Mouse (Mus musculus): ENCODE measurements at regions not wholly inside any gene's neighbourhood (a gene's known extent, or its start where the extent isn't known, plus 50 kb on each side); places are given as distances from the start of the nearest gene placed in this dataset.

GRCm38 (mm10) chr10:98744246-98744645, 170.0 kb upstream of the Atp2b1 start:
- no peak for DNase-seq (ENCODE audit: extremely low spot score in 1 of 2, low spot score in 1 of 2)

- DNase-seq (ENCODE audit: extremely low spot score in 1 of 2, low spot score in 1 of 2): no peak
Measured at GRCm38 (mm10) chr10:98744662-98745061, 169.5 kb upstream of the Atp2b1 start.

DNA sequence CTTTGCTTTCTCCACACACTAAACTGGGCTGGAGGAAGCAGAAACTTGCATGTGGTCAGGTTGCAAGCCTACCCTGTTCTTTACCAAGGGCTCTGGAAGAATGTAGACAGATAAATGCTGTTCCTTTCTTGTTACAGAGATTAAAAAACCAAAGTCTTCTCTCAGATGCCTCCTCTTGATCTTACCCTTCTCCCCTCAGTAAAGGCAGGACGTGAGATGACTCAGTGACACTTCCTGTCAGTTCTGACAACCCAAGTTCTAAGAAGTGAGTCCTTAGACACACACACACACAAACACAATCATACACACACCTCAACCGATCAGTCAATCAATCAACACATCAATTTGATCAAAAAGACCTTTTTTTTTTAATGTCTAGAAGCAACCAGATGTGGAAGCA, 168.8 kb upstream of the Atp2b1 start:
- no peak for DNase-seq (ENCODE audit: extremely low spot score in 1 of 2, low spot score in 1 of 2)

GRCm38 (mm10) chr10:98745861-98746260, 168.3 kb upstream of the Atp2b1 start:
- DNase-seq (ENCODE audit: extremely low spot score in 1 of 2, low spot score in 1 of 2): no peak

- DNase-seq (ENCODE audit: extremely low spot score in 1 of 2, low spot score in 1 of 2): no peak
Measured at GRCm38 (mm10) chr10:98748856-98749583, 165.2 kb upstream of the Atp2b1 start.

- DNase-seq (ENCODE audit: extremely low spot score in 1 of 2, low spot score in 1 of 2): no peak
Measured at GRCm38 (mm10) chr10:98749584-98749947, 164.6 kb upstream of the Atp2b1 start.

- no peak for DNase-seq (ENCODE audit: extremely low spot score in 1 of 2, low spot score in 1 of 2)
Measured at GRCm38 (mm10) chr10:98751376-98752058, 162.7 kb upstream of the Atp2b1 start.

GRCm38 (mm10) chr10:98761080-98761479, 153.1 kb upstream of the Atp2b1 start:
- DNase-seq (ENCODE audit: extremely low spot score in 1 of 2, low spot score in 1 of 2): no peak

GRCm38 (mm10) chr10:98765786-98766419, 148.3 kb upstream of the Atp2b1 start:
- DNase-seq (ENCODE audit: extremely low spot score in 1 of 2, low spot score in 1 of 2): no peak

DNA sequence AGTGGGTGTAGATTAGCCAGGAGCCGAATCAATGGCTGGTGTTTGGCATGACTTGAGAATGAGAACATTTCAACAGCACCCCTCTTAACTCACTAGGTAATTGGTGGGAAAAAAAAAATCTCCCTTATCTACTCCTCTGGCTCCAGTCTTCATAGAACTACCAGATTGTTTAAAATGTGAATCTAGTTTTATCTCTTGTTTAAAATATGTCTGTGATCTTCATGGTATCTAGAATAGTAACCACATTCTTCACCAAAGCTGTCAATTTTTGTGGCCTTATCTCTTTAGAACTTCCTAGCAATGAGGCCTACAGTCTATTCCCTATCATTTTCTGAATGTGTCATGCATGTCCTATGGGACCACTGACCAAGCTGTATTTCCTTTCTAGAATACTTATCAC, 134.4 kb upstream of the Atp2b1 start:
- no peak for DNase-seq (ENCODE audit: extremely low spot score in 1 of 2, low spot score in 1 of 2)

- DNase-seq (ENCODE audit: extremely low spot score in 1 of 2, low spot score in 1 of 2): no peak
Measured at GRCm38 (mm10) chr10:98780938-98781337, 133.3 kb upstream of the Atp2b1 start.

GRCm38 (mm10) chr10:98781888-98782351, 132.3 kb upstream of the Atp2b1 start:
- DNase-seq (ENCODE audit: extremely low spot score in 1 of 2, low spot score in 1 of 2): no peak

DNA sequence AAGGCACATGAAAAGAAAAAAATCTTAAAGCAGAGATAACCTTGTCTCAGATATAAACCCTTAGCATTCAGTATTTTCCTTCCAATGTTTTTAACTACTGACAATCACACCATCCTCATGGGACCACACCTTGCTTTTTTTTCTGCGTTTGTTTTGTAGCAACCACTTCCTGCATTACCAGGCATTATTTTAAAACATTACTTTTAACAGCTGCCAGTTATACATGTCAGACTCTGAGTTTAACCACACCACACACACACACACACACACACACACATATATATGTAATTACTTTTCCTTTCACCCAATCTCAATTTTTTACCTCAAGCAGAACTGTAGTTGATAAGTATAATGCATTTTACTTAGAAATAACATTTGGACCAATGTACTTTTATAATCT, 128.8 kb upstream of the Atp2b1 start:
- DNase-seq (ENCODE audit: extremely low spot score in 1 of 2, low spot score in 1 of 2): no peak

DNA sequence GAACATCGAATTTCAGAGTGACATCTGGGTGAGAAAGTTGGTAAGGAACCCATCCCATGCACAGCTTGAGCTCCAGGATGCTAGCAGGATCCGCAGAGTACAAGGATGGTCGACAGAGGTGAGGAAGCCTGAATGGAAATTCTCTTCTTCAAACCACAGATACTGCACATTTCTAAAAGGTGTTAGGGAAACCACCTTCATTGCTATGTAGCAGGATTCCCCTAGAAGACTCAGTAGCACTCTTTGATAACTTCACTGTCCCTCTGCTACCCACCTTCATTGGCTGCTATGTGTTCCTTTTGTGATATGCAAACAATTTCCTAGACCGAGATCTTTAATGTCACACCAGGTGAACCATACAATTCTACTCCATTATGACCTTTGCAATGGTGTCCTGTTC, 128.1 kb upstream of the Atp2b1 start:
- DNase-seq (ENCODE audit: extremely low spot score in 1 of 2, low spot score in 1 of 2): no peak

- DNase-seq (ENCODE audit: extremely low spot score in 1 of 2, low spot score in 1 of 2): no peak
Measured at GRCm38 (mm10) chr10:98789763-98790162, 124.4 kb upstream of the Atp2b1 start.

GRCm38 (mm10) chr10:98790456-98790855, 123.8 kb upstream of the Atp2b1 start:
- DNase-seq (ENCODE audit: extremely low spot score in 1 of 2, low spot score in 1 of 2): no peak

GRCm38 (mm10) chr10:98792019-98792741, 122.0 kb upstream of the Atp2b1 start:
- DNase-seq (ENCODE audit: extremely low spot score in 1 of 2, low spot score in 1 of 2): no peak

DNA sequence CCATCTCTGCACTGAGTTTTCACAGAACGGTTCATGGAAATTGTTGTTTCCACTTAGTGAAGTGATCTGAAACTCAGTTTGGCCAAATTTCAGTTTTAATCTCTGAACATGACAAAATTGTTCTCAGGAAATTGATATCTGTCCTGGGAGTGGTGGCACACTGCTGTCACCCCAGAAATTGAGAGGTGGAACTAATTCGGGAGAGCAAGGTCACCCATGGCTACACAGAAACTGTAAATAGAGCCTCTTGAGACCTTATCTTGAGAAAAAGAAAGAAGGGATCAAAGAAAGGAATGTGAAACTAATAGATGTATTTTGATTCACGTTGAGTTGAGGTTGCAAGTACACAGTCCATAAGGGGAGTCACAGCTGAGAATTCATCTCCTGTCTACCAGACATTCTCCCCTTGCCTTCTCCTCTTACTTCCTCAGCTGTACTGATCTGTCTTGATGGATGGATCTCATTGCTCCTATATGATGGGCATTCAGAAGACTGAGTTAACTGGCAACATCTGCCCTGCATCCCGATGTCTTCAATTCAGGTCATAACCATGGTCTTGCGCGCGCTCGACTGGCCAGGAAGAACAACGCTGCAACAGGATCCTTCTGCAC, 120.2 kb upstream of the Atp2b1 start:
- no peak for DNase-seq (ENCODE audit: extremely low spot score in 1 of 2, low spot score in 1 of 2)

GRCm38 (mm10) chr10:98796016-98796415, 118.2 kb upstream of the Atp2b1 start:
- DNase-seq (ENCODE audit: extremely low spot score in 1 of 2, low spot score in 1 of 2): no peak

DNA sequence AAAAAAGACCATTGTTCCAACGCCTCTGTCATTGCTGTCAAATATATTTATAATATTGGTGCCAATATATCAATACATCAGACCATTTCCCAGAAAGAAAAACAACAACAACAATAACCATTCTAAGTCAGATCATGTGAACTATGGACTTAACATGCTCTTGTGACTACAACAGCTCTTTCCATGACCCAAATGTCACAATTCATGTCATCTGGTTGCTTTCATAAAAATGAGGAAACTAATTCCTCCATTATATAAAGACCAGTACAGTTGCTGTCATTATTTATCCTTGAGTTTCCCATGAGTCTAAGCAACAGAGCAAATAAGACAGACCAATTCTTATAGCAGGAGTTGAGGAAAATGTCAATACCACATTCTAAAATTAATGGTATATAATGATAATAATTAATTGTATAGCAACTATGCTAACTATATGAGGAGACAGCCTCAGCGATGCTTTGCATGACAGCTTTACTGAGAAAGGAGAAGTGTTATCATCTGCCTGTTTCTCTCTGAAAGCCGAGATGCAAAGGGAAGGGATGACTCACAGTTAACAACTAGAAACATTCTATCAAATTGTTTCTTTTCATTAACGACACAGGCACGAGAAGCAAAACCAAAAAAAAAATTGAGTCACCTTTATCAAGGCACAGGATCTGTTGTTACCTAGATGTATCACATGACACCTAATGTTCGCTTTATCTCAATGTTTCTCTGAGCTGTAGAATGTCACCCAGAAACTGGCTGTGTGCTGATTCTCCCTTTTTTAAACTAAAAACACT, 115.4 kb upstream of the Atp2b1 start:
- no peak for DNase-seq (ENCODE audit: extremely low spot score in 1 of 2, low spot score in 1 of 2)

All from layer of hippocampus, postnatal 25 days (tissue).